Mouse (Mus musculus) lung, postnatal 36 days (tissue): ENCODE data around the gene Eps15.

ENCODE experiments used
- DNase-seq: peaks from one replicate; pipeline ENCODE4 v3.0.0; 2022; ENCODE audit warnings: mixed read lengths

Gene Eps15

DNA sequence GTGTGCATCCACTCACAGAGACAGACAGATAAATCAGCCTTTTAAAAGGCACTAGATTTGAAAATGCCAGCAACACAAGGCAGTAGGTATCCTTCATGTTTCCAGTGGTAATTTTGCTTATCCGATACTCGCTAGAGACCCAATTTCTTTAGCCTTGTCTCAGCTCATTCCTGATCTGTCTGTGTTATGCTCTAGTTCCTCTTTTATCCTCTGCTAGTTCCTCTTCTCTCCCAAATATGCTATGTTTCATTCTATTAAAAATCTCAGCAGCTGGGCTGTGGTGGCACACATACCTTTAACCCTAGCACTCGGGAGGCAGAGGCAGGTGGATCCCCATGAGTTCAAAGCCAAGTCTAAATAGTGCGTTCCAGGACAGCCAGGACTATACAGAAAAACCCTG is 8.3 kb upstream of the Eps15 start:
- no peak for DNase-seq

GRCm38 (mm10) chr4:109273586-109274240 is 6.4 kb upstream of the Eps15 start:
- DNase-seq, result no peak

DNA sequence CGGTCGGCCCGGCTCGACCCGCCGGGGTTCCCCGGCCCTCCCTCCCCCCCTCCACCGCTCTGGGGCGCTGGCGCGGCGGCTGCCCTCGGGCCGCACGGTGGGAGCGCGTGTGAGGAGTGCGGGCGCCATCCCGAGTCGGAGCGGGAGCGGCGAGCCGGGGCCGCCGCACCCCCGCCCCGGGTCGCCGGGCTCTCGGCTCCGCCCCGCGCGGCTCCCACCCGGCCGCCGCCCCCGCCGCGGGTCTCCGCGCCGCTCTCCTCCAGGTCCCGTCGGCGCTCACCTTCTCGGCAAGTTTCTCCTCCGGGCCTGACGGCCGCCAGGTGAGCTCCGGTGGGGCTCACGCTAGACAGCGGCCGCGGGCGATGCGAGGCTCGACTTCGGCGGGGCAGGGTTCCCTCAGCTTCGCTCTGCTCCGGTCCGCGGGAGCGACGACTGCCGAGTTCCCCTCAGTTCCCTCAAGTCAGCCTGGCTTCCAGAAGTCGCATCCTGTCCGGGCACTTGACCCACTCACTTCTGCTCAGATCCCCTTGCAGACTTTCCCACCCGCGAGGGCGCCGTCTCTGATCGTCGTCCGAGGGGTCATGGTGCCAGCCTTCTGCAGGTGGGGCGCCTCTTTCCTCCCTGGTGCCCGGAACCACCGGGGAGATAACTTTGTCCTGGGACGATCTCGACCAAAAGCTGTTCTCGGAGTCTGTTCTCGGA is 542 bp downstream of the Eps15 start:
- peak; percentile 27 for DNase-seq

DNA sequence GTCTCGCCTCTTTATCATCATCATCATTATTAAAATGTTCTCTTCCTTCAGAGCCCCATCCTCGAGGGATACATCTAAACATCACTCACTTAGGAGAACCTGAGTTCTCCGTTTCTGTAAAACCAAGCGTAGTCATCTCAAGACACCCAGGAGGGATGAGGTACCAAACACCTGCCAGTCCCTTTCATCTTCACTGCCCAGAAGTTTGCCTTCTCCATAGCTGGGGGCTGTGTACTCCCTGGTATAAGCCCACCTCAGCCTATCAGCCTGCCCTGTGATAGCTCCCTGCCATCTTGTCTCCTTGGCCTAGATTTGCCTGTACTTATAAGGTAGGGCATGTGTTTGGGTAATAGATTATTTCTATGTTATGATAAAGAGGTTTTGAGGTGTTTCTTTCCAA is 1.1 kb downstream of the Eps15 start:
- no peak for DNase-seq

GRCm38 (mm10) chr4:109281946-109282345 is 1.9 kb downstream of the Eps15 start:
- no peak for DNase-seq

DNA sequence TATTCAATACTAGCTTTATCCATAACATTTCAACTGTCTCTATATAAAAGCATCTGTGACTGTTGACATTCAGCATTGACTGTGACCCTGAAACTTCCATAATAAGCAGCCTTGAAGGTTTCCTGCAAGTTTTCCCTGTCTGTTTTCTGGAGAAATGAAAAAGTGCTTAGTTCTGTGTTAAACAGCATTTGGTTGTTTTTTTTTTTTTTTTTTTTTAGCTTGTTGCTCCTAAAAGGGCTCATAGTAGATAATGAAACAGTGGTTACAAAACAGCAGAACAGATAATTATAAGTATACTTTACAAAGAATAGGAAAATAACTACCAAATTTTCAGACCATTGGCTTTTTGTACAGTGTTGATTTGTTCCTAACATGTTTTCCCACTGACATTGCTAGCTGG is 14.6 kb downstream of the Eps15 start:
- DNase-seq, result no peak

GRCm38 (mm10) chr4:109296510-109296909 is 16.4 kb downstream of the Eps15 start:
- DNase-seq, result no peak

GRCm38 (mm10) chr4:109299136-109299535 is 19.1 kb downstream of the Eps15 start:
- no peak for DNase-seq

GRCm38 (mm10) chr4:109316941-109317894 is 37.1 kb downstream of the Eps15 start:
- no peak for DNase-seq

DNA sequence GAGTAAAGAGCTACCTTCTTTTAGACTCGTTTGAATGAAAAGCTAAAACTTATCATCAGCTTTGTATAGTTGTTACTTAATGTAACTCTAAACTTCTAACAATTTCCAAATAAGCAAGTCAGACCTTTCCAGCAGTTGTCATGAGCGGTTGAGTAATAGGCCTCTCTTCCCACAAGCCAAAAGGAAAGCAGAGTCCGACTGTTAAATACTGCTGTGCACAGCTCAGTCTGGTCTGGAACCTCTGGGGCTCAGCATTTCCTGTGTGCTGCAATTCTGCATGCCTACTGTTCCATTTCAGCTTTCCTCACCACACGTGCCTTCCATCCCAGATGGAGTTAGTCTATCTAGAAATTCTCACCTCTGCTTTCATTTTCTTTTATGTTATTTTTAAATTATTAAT is 56.7 kb downstream of the Eps15 start:
- DNase-seq, result peak; percentile 7

DNA sequence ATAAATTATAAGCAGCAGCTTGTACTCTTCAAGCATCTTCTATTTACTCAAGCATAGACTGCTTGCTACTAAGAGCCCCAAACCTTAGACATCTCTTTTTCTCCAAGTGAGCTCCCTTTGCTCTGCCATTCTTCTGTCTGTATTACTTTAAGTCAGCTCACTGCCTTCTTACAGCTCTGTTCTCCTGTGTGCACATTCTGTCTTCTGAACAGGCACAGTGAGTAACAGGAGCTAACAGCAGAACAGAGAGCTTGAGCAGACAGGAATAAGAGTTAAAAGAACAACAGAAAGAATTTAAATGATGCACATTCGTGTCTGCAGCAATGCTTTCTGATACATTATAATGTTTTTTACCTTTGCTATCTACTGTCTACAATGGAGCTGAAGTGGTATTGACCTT is 61.2 kb downstream of the Eps15 start:
- DNase-seq, result no peak

GRCm38 (mm10) chr4:109342783-109343485 is 62.9 kb downstream of the Eps15 start:
- DNase-seq, result peak; percentile 11

- no peak for DNase-seq
These were observed 63.8 kb downstream of the Eps15 start for GRCm38 (mm10) chr4:109343909-109344308.

DNA sequence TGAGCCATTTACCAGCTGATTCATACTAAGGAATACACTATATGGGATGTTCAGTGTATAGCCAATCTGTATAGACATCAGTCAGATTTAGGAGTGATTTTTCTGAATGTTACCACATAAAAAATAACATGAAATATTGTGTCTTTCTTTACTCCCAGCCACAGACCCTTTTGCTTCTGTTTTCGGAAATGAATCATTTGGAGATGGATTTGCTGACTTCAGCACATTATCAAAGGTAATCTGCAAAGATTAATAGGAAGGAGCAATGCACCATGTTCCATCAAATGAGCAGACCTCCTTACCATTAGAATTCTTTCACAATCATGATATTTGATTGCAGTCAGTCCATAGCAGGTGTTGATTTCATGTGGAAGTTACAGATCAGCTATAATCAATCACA is 98.0 kb downstream of the Eps15 start:
- DNase-seq, result no peak

- DNase-seq, result no peak
These were observed 102.4 kb downstream of the Eps15 start for GRCm38 (mm10) chr4:109382457-109382856.

GRCm38 (mm10) chr4:109385599-109385998 is 105.5 kb downstream of the Eps15 start:
- no peak for DNase-seq

DNA sequence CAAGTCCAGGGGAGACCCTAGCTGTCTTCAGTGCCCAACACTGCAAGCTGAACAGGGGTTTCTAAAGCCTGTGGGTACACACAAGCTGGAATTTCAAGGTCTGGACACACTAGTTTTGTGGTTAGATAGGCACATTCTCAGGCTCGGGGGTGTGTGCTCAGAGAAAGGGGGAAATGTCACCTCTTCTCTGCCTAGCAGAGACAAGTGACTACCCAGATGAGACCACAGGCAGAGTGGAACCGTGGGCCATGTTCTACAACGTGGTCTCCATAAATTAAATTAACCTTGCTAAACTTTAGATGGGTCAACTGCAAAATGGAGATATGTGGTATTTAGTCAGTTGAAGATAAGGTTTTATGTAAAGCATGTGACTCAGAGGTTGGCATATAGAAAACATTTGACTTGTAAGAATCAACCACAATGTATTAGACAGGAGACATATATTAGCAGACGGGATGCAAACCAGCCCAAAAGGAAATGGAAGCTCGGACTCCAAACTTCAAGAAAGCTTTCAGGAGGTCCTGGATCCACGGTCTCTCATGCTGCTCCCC is 113.2 kb downstream of the Eps15 start:
- DNase-seq, result no peak

GRCm38 (mm10) chr4:109393902-109394301 is 113.8 kb downstream of the Eps15 start:
- DNase-seq, result peak; percentile 18

DNA sequence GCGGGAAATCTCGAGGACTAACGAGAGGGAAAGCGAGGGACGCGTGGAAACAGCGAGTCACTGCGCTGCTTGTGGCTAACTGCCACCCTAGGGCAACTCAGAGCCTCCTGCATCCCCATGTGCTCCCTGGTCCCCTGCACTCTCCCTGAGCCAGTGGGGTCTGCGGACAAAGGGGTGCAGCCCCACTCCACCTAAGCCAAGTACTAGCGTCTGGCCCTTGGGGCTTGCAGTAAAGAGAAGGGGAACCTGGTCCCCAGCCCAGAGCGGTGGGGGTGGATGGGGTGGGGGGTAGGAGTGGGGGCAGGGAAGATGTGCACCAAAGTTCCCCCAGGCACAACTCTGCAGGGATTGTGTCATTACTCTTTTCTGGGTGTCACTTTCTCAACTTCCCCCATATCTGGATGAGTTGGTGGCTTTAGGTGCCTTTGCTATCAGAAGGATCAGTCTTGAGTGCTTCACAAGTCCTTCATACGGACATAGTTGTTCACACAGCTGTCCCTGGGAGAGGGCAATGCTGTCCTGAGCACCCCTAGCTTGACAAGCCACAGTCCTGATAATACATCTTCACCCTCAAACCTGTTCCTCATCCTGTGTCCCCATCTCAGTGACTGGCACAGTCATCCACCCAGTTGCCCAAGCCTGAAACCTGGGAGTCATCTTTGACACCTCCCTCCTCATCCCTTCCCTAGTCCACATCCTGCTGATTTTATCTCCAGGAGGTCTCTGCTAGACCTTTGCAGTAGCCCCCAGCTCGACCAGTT is 114.4 kb downstream of the Eps15 start:
- DNase-seq, result no peak

DNA sequence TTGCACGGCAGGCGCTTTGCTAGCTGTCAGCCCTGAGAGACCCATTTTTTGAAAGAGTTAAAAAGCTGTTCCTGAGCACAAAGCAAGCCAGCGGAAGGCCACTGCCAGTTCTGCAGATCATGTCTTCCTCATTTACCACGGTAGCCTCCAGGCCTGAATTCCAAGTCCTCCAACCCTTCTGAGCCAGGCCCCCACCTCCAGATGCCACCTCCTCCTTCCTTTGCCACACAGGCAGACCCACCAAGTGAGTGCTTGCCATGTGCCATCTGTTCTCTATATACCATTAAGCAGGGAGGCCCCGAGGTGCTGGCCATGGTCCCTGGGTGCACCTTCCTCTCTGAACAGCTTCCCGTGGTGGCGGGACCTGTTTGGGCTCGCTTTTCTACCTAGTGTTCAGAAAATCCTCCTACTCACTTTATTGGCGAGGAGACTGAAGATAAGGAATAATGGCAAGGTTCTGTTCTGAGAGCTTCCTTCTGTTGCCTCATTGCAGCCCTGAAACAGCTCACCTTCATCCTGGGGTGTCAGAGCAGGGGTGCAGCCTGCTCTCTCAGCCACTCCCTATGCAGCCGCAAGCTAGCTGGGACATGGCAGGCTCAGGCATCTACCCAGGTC is 120.4 kb downstream of the Eps15 start:
- no peak for DNase-seq

DNA sequence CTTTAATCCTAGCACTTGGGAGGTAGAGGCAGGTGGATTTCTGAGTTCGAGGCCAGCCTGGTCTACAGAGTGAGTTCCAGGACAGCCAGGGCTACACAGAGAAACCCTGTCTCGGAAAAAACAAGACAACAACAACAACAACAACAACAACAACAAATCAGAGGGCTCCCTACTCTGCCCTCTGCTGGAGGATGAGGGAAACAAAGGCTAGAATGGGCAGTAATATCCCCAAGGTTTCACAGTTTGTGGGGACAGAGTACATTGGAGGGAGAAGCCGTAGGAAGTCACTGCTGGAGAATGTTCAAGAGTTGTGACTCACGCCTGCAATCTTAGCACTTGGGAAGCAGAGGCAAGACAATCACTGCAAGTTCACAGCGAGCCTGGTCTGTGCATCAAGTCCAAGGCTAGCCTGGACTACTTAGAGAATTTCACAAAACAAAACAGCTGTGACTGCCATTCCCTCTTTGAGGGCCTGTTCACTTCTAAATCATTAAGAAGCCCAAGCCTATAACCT is 121.2 kb downstream of the Eps15 start:
- no peak for DNase-seq
